Mouse (Mus musculus) megakaryocyte, adult 5-6 weeks (primary cell): ENCODE results near the gene Zmat5. TPM values are rescaled to one million over a fixed set of nuclear protein-coding genes. Genes with fewer than 3 reads are reported as not detected.
"Not testable (repeated sequence)": the region's sequence is repeated elsewhere in the genome, so short reads cannot be mapped to it uniquely, and the experiment has no call there.

Experiments
- ATAC-seq: 2 replicates; pipeline ENCODE4 v1.8.0; 2016; ENCODE audit warnings: mild to moderate bottlenecking, inconsistent platforms; ENCODE audit not compliant: poor library complexity, severe bottlenecking
- total RNA-seq, 2 experiments: library from RNA; stranded (forward) in 1 of 2; stranded (reverse) in 1 of 2; fragments of 153-499, 151-499 nt in 1 of 2; fragments of 221-1000, 200-1000 nt in 1 of 2; gene quantifications; 2 replicates each; pipeline versions ENCODE4 v1.2.3 to v1.2.4; 2015 to 2017

Gene Zmat5
- total RNA-seq, 2 experiments from 2014 or later = 12.5 to 35.2 TPM

DNA sequence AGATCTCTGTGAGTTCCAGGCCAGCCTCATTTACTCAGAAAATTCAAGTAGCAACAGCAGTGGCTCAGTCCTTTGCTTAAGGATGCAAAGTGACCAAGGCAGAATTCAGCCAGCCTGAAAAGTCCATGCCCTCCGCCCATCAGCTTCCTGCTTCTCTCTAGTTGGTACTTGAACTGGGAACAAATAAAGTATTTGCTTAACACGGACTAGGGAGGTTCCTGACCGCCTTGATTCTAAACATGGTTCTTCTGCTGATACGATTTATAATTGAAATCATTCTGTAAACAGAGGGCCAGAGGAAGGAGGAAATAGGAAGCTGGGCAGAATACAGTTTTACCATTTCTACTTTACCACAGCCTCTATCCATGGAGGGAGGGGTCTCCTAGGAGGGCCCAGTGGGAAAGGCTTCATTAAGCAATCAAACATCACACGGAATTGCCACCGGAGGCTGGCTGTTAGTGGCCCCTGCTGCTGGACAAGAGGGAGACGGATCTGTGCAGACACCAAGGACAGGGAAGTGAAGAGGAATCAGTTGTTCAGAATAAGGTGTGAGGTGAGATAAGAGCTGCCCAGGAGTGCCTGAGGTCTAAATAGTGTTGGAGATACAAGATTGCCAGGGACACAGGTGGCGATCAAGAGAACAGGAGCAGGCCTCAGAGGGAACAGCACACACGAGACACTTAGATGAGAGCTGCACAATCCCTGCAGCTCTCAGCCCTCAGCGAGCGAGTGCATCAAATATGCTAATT lies 15.7 kb upstream of the Zmat5 start:
- no peak for ATAC-seq

DNA sequence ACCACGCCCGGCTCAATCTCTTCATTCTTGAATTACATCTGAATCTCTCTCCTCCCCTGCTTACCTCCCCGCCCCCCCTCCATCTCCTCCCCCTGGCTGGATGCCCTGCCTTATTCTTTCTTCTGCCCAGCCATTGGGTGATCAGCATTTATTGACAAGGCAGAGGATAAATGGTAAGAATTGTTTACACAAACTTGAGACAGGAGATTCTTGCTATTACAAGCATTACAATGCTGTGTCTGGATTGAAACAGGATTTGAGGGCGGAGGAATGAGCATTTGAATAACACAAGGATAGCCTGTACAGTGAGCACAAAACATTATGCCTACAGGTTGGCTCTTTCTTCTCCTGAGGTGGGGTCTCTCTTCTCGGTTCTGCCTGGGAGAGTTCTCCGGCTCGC lies 14.1 kb upstream of the Zmat5 start:
- no peak for ATAC-seq

DNA sequence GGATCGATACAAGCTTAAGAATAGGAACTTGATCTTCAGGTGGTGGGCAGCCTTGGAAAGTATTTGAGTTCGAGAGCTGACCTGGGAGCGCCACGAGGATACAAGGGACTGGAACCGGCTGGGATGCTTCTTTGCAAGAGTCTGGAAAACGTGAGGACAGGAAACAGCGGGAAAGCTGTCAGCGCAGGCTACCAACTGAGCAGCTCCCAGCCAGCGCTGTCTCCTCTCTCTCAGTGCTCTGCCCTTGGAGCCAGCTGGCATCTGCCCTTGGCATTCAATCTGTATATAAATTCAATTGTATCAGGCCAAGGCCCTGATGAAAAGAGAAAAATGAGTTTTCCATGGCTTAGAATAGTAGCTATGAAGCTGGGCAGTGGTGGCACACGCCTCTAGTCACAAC lies 13.3 kb upstream of the Zmat5 start:
- no peak for ATAC-seq

DNA sequence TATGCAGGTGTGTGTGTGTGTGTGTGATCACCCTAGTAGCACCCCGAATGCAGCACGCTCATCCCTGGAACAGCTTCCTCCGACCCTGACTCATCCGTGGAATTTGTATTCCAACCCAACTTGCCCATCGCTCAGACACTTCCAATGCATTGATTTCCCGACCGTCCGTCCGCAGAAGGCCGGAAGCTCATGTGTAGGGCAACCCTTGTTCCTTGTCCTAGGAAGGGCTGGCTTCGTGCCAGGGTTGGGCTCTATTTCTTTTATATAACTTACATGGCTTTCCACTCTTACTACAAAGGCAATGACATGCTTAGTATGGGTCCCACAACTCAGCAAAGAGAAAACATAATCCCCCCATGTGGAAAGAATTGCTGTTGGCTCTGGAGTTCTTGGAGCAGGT lies 12.3 kb upstream of the Zmat5 start:
- no peak for ATAC-seq

DNA sequence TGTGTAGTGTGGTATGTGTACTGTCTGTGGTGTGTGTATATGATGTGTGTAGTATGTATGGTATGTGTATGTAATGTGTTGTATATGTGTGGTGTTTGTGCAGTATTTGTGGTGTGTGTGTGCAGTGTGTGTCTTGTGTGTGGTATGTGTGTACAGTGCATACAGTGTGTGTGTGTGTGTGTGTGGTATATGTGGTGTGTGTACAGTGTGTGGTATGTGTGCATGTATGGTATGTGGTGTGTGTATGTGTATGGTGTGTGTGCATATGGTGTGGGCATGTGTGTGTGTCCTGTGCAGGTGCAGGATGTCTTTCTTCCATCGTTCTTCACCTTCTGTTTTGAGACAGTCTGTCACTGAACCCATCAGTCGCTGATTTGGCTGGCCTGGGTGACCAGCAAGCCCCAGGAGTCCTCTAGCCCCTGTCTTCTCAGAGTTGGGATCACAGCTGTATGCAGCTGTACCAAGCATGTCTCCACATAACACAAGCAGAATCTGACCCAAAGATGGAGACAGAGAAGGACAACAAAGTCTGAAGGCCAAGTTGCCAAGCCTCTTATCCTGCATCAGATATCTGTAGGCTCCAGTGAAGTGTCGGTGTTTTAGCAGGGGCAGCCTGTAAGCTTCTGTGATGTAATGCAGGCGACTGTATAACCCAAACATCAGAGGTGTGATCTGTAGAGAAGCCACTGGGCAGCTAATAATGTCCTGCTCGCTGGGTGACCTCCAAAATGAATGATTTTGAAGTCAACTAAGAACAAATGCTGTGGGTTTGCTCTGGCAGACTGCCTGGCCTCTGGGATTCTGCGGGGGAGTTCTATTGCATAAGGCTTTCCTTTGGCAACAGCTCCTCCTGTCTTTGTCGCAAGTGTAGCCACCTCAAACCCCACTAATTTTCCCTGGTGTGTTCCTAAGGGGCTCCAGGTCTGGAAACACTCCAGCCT lies 7.2 kb upstream of the Zmat5 start:
- ATAC-seq = no peak

DNA sequence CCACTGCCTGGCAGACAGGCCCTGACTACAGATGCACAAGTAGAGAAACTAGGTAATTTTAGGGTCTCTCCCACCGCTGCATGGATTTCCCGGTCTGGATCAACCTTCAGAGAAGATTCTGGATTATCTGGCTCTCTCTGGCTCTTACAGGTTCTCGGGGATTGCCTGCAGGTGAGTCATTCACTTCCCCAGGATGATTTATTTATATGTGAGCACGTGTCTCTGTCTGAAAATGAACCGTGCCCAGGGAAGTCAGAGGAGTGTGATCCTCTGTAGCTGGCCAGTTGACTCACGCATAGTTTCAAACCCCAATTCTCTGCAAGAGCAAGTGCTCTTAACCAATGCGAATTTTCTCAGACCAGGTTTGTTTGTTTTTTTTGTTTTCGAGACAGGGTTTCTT lies 3.8 kb upstream of the Zmat5 start:
- no peak for ATAC-seq

DNA sequence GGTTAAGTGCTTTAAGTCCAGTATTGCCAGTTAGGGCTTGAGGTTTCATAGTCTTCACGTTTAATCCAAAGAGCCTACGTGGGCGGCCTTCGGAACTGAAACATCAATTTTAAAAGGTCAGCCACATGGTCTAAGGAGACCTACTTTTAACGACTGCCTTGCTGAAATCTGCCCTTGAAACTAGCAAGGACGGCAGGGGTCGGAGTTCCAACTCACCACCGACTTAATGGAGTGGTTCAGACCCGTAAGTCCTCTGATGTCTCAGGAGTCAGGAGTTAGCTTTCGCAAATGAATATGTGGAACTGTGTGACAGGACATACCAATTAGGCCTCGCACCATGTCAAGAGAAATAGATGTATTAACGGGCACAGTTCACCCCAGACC lies 798 bp upstream of the Zmat5 start:
- 0 out of 2 replicates have a peak, but pooled peaks have one; percentile 3 for ATAC-seq

DNA sequence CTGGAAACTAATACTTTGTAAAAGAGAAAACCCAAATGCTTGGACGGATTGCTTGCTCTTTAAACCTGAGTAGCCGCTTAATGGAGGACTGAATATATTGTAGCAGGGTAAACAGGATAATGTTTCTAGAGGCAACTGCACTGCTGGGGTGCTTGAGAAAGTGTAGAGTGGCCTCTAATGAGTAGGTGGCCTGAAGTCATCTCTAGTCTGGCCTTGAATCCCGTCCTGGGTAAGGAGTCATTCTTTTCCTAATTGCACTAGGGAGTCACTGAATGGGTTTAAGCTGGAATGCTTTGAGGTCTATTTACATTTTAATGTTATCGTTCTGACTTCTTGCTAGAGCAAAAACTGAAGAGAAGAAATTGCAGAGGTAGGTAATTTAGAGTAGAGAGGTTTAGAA lies 700 bp downstream of the Zmat5 start:
- no peak for ATAC-seq

DNA sequence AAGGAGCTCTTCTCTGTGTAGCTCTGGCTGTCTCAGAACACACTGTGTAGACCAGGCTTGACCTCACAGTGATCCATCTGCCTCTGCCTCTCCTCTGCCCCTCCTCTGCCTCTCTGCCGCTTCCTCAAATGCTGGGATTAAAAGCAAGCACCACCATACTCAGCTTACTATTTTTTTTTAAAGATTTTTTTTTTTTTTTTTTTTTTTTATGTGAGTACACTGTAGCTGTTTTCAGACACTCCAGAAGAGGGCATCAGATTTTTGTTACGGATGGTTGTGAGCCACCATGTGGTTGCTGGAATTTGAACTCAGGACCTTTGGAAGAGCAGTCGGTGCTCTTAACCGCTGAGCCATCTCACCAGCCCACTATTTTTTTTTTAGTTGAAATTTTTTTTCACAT lies 5.7 kb downstream of the Zmat5 start:
- not testable (repeated sequence) for ATAC-seq

DNA sequence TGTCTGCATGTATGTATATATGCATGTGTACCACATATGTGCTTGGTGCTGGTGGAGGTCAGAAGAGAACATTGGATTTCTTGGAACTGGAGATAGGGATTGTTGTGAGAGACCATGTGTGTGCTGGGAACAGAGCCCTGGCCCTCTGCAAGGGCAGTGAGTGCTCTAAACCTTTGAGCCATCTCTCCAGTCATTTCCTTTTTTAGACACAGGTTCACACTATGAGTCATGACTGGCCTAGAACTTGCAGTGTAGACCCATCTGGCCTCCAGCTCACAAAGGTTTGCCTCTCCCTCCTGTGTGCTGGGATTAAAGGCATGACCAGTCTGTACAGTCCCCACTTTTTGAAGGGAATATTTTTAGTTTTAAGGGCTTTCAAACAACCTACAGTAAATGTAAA lies 8.3 kb downstream of the Zmat5 start:
- no peak for ATAC-seq

DNA sequence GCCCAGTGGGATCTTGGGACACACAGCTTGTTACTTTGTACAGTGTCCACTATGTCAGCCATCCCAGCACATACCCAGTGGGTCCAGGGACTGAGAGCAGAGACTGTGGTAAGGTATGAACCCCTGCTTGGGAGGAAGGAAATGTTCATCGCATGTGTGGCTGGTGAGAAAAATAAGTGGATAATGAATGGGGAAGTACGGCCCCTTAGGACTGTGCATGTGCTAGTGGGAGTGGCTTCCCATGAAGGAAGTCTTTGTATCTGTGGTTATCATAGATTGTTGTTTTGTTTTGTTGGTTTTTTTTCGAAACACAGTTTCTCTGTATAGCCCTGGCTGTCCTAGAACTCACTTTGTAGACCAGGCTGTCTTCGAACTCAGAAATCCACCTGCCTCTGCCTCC lies 10.2 kb downstream of the Zmat5 start:
- ATAC-seq = peak; percentile 86

DNA sequence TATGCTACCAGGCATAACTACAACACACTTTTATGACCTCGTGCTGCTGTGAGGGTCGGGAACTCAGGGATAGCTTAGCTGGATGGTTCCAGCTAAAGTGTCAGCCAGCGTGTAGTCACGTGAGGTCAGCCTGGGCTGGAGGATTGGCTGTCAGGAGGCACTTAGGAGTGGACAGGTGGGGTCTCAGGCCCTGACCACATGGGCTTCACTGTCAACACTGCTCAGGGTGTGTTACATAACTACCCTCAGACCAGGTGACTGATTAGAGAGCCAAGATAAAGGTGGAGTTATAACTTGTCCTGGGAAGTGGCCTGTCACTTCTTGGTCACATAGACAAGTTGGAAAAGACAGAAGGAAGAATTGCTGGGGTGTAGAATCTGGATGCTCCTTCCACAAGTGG lies 11.1 kb downstream of the Zmat5 start:
- ATAC-seq = no peak

DNA sequence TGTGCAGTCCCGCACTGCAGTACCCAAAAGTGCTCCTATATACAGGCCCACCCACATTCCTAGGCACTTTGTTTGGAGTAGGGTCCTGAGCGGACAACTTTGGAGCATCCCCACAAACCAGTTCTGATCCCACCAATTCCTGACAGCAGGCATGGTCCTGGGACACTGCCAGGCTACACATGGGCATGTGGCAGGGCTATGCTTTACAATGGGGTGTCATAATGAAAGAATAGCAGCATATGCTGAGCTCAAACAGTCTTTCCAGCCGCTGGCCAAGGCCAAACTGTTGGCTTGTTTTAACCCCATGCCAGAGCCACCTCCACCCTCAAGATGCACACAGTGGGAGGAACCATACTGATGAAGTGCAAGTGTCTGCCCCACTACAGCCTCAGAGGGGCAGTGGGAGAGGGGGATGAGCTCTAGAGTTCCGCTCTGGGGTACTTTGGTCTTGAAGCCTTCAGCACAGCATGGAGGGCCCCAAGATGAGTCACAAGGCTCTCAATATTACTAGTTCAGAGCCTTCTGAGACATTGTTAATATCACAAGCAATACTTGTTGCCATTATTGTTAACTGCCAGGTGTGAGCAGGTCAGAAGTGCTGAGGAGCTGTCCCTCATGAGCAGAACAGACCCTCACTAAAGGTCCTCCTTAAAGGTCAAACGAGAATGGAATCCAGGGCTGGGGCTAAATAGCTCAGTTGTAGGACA lies 12.2 kb downstream of the Zmat5 start:
- no peak for ATAC-seq

DNA sequence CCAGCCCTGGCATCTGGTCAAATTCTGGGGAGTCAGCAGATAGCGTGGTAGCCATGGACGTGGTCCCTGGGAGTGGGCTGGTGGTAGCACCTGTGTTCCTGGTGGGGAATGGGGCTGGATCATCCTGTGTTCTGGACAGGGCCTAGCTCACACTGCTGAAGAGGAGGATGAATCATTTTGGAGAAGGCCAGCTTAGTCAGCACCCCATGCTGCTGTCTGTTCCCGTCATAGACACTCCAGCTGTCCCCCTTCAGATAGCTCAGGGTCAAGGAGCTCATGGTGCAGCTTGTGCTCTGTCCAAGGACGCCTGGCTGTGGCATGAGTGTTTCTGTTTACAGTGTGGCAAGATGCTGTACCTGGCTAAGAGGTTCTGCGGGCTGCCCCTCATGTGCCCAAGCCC lies 14.1 kb downstream of the Zmat5 start:
- no peak for ATAC-seq

DNA sequence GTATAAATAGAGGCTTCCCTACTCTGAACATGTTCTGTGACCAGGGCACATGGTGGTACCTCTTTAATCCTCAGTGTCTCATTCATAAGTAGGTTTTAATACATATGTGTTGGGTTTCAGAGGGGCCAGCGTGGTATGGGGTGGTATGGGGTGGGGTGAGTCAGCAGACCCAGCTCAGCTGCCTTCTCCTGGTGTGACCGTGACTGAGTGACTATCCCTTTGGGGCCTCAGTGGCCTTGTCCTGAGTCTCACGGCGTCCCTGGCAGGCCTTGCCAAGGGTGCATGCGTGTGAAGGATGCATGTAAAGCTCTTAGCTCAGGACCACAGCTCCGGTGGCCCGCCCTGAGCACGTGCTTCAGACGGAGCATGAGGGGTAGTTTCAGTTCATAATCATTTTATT lies 15.5 kb downstream of the Zmat5 start:
- no peak for ATAC-seq

DNA sequence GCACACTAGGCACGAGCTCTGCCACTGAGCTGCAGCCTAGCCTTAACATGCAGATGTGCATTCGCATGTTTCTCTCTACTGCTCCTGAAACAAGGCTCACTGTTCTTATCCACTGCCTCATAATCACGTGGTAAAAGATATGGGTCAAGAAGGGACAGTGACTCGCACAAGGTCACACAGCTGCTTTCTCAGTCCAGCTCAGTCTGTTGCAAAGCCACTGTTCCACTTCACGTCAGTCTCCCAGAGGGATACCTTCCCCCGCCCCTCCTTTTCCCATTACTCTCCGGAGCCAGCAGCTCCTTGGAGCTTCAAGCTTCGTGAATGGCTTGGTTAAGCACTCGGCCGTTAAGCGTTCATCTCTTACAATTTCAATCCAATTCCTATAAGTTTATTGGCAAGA lies 15.9 kb downstream of the Zmat5 start:
- ATAC-seq = no peak

DNA sequence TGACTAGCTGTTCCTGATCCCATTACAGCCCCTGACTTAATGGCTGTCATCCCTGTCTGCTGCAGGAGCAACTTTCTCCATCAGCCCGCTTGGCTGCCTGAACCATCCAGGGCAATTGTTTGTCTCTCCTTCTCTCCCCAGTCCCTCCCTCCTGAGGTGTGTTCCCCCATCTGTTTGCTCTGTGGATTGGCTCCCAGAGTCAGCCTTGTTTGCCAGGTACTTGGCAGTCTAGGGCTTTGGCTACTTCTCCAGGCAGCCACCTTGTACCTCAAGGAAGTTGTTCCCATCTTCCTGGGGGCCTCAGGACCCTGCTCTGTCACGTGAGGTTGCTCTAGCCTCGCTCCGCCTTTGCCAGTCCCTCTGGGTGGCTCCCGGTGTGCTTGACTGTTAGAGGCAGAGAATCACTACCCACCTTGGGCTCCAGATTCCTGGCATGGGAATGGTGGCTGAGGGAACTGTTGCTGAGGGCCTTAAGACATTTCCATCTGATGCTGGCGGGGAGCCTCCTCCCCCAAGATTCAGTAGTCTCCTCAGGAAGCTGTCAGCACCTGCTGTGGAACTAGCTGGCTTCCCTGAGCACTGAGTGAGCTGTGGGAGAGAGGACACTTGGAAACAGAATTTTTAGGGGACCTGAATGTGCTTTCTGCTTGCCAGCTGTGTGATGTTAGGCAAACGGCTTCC lies 16.6 kb downstream of the Zmat5 start:
- no peak for ATAC-seq

DNA sequence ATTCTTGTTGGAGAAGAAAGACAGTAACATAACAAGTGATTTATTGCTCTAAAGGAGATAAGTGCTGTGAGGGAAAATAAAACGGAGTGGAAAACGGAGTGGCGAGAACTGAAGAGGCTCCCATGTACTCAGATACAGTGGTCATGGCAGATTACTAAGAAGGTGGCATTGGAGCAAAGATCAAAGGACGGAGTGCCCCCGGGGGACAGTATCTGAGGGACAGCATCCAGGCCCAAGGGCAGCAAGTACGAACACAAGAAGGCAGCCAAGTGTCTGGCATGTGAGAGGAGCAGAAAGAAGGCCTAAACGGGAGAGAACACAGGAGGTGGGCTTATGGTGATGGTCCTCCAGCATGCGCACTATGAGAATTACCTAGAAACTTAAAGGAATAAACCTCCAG lies 17.2 kb downstream of the Zmat5 start:
- ATAC-seq = no peak

DNA sequence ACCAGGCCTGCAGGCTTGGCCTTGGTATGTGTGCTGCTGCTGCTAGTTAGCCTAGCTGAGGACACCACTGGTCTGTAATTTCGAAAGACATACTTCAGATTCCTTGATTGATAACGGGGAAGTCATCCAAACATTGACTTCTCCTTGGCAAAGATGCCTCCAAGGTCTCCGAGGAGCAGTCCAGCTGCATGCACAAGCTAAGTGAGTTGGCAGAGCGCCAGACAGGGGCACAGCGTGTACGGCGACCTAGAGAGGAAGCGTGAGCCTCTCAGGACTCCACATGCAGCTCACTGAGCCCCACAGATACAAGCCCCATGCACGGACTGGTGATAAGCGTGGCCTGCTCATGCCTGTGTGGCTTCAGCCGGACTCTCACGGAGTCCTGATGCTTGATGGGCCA lies 25.1 kb downstream of the Zmat5 start:
- no peak for ATAC-seq

DNA sequence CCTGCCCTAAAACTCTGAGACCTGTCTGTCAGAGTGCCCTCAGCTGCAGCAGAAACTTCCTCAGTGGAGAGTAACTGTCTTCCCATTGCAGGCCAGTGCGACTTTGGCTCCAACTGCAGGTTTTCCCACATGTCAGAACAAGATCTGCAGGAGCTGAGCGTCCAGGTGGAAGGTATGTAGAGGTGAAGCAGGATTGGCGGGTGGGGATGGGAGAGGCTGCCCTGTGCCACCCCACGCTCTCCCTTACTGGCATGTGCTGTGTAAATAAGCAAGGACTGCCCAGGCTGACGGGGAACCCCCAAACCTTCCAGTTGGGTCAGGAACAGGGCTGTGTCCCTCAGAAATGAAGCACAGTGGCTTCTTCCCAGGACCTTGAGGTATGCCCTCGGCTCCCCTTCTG lies 25.6 kb downstream of the Zmat5 start:
- no peak for ATAC-seq

DNA sequence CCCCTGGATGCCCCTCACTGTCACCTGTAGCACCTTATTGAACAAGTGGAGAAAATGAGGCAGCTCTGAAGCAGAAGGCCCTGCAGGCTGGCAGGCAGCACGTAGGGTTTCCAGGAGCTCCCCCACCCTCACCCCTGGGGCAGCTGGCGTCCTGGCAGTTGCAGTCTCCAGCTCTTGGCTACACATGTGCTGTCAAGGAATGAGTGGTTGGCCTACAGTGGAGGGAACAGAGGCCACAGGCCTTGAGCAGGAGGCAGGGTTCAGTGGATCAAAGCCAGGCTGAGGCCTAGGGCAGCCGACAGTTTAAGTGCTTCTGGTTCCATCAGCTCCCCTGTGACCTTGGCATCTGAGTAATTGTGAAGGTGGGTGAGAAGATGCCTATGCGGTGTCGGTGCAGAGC lies 26.4 kb downstream of the Zmat5 start:
- no peak for ATAC-seq
